Mouse (Mus musculus) C2C12 (cell line): ENCODE measurements around the gene Shf.

Source experiments
- CEBPB ChIP-seq: IDR thresholded peaks from one replicate; pipeline ENCODE4 v1.6.1; 2011; ENCODE audit warnings: low read depth, mild to moderate bottlenecking, control low read depth, moderate library complexity
- CTCF ChIP-seq: IDR thresholded peaks from one replicate; pipeline ENCODE4 v1.5.1; 2011; ENCODE audit not compliant: control insufficient read depth, insufficient read depth, insufficient read length
- MAX ChIP-seq: IDR thresholded peaks from one replicate; pipeline ENCODE4 v1.6.1; 2011; ENCODE audit warnings: mild to moderate bottlenecking, control low read depth
- MYOD1 ChIP-seq: IDR thresholded peaks from one replicate; pipeline ENCODE4 v1.6.1; 2011; ENCODE audit warnings: low read depth; ENCODE audit not compliant: control insufficient read depth, insufficient read length
- USF1 ChIP-seq: IDR thresholded peaks from one replicate; pipeline ENCODE4 v1.6.1; 2011; ENCODE audit warnings: low read depth, mild to moderate bottlenecking, control low read depth, moderate library complexity

GRCm38 (mm10) chr2:122304544-122304943 is 64.4 kb downstream of the Shf start:
- TF ChIP-seq USF1 (no peak), CTCF (no peak), MYOD1 (peak; percentile 15), CEBPB (no peak), MAX (no peak)
